Mouse (Mus musculus) colon, adult 2 months (tissue): ENCODE measurements around the gene Ccdc90b. TPM values are rescaled to one million over a fixed set of nuclear protein-coding genes. Genes with fewer than 3 reads are reported as not detected.

Experiments
- polyA plus RNA-seq: library from polyadenylated mRNA; depleted of rRNA; stranded (reverse); fragments of >200 nt; gene quantifications from 2 replicates; pipeline ENCODE4 v1.2.3, GENCODE M21; 2012; rRNA removed

The Ccdc90b gene
- polyA plus RNA-seq, result 4.1 and 4.2 TPM in 2 replicates

DNA sequence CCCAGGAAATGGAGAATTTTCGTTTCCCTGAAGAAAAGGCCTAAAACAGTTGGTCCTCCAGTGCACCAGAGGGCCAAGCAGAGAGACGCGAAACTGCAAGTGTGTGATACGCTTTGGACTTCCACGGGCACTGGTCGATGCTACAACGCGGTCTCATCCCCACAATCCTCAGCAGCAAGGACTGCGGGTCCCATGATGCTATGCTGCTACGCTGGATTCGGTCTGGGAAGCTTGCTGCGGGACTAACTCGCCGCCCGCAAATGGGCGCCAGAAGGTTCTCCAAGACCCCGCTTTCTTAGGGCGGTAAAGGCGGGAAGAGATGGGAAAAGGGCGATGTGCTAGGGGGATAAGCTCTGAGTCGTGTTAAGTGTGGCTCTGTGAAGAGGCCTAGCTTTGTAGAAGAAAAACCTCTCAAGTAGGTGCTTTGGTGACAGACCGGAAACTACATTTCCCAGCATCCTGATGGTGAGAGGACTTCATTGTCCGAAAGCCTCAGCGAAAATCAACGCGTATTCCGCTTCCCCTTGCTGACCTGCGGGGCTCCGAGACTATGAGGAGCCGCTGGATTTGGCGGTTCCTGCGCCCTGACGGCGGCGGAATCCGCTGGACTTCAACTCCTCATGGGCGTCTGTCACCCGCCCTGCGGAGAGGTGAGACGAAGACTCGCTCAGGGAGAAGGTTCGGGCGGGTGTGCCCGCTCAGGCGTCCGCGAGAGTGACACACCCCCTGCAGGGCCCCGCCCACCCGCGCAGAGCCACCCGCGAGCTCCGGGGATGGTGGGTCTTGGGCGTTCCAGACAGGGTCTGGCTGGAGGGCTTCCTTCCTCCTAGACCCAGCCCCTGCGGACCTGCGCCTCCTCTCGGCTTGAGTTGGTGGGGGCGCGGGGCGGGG is at the start of gene Ccdc90b:
Ccdc90b (plus strand) TSS at position 164 of the 891 bp plus-strand sequence.

Other genes with a start within 250 kb of the Ccdc90b start
- 0.65 and 0.80 TPM in 2 replicates for gene Ankrd42, start 76.0 kb downstream of the Ccdc90b start, polyA plus RNA-seq
- 15.9 and 16.6 TPM in 2 replicates for gene Pcf11, start 108.8 kb downstream of the Ccdc90b start, polyA plus RNA-seq
- gene Rab30, start 180.5 kb downstream of the Ccdc90b start, polyA plus RNA-seq, result 0.24 and 0.51 TPM in 2 replicates